Mouse (Mus musculus): Measurements from ENCODE around the gene Gm4881. TPM values are rescaled to one million over a fixed set of nuclear protein-coding genes. Genes with fewer than 3 reads are reported as not detected.

Gene Gm4881
- polyA plus RNA-seq, 1 experiment = not detected

DNA sequence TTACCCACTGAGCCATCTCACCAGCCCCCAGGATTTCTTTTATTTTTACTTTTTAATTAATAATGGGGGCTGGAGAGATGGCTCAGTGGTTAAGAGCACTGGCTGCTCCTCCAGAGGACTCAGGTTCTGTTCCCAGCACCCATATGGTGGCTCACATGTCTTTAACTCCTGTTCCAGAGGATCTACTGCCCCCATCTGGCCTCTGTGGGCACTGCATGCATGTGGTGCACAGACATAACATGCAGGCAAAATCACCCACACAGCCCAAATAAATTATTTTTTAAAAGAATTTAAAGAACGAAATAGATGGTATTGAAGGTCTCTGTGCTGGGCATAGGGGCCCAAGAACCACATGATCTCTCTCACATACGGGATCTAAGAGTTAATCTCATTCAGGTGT lies 40.0 kb upstream of the Gm4881 start:
- Histone ChIP-seq H3K27me3 (ENCODE audit: control insufficient read depth, insufficient read depth, insufficient read length) (peaks cover 10% of the 10 kb centered on the region), H3K36me3 (ENCODE audit: control insufficient read depth, insufficient read depth) (no peaks in the 10 kb centered on the region)
- TF ChIP-seq MYOG (IDR thresholded peaks at IDR 0.05; ENCODE audit: control insufficient read depth, extremely low read depth, insufficient read length) (no peak), USF1 (IDR thresholded peaks at IDR 0.05; ENCODE audit: low read depth) (no peak), MAX (IDR thresholded peaks at IDR 0.05) (no peak), CTCF (IDR thresholded peaks at IDR 0.05; ENCODE audit: control insufficient read depth, insufficient read depth, insufficient read length) (no peak), MYOD1 (IDR thresholded peaks at IDR 0.05; ENCODE audit: control insufficient read depth, insufficient read length, low read depth) (no peak), CEBPB (IDR thresholded peaks at IDR 0.05; ENCODE audit: low read depth) (no peak), FOSL1 (IDR thresholded peaks at IDR 0.05; ENCODE audit: insufficient read depth, low read length, poor library complexity, severe bottlenecking) (no peak)

DNA sequence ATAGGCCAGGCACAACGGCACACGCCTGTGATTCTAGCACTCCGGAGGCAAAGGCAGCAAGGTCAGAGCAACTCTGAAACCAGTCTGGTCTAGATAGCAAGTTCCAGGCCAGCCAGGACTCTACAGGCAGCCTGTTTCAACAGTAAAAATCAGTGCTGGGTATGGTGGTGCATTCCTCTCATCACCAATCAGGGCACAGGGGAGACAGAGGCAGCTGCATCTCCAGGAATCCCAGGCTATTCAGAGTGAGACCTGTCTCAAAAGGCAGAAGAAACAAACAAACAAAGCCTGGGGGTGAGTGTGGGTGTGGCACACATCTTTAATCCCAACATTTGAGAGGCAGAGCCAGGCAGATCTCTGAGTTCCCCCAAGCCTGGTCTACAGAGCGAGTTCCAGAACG lies 39.1 kb upstream of the Gm4881 start:
- no peak overlapping the region for H3ac ChIP-seq (ENCODE audit: control insufficient read depth, insufficient read length, low read depth)
- no peaks in the 10 kb centered on the region for H3K79me3 ChIP-seq (ENCODE audit: low read depth)
- H3K4me3 ChIP-seq (ENCODE audit: insufficient read depth, poor library complexity, severe bottlenecking) = no peak overlapping the region
- H3K27me3 ChIP-seq (ENCODE audit: control insufficient read depth, insufficient read depth, insufficient read length) = peaks cover 19% of the 10 kb centered on the region
- H3K79me2 ChIP-seq (ENCODE audit: control insufficient read depth, insufficient read depth) = no peaks in the 10 kb centered on the region
- no peaks in the 10 kb centered on the region for H3K36me3 ChIP-seq (ENCODE audit: control insufficient read depth, insufficient read depth)
- TF ChIP-seq MAX (IDR thresholded peaks at IDR 0.05) = no peak
- TF ChIP-seq USF1 (IDR thresholded peaks at IDR 0.05; ENCODE audit: low read depth) = no peak
- no peak for TF ChIP-seq CEBPB (IDR thresholded peaks at IDR 0.05; ENCODE audit: low read depth)
- no peak for TF ChIP-seq MYOD1 (IDR thresholded peaks at IDR 0.05; ENCODE audit: control insufficient read depth, insufficient read length, low read depth)
- TF ChIP-seq FOSL1 (IDR thresholded peaks at IDR 0.05; ENCODE audit: insufficient read depth, low read length, poor library complexity, severe bottlenecking) = no peak
- TF ChIP-seq CTCF (IDR thresholded peaks at IDR 0.05; ENCODE audit: control insufficient read depth, insufficient read depth, insufficient read length) = no peak
- TF ChIP-seq MYOG (IDR thresholded peaks at IDR 0.05; ENCODE audit: control insufficient read depth, extremely low read depth, insufficient read length) = no peak

More for the DNA sequence above, 40.0 kb upstream of the Gm4881 start:
- Histone ChIP-seq H3ac (ENCODE audit: control insufficient read depth, insufficient read length, low read depth) (no peak overlapping the region), H3K4me3 (ENCODE audit: insufficient read depth, poor library complexity, severe bottlenecking) (no peak overlapping the region), H3K79me2 (ENCODE audit: control insufficient read depth, insufficient read depth) (no peaks in the 10 kb centered on the region), H3K79me3 (ENCODE audit: low read depth) (no peaks in the 10 kb centered on the region)

DNA sequence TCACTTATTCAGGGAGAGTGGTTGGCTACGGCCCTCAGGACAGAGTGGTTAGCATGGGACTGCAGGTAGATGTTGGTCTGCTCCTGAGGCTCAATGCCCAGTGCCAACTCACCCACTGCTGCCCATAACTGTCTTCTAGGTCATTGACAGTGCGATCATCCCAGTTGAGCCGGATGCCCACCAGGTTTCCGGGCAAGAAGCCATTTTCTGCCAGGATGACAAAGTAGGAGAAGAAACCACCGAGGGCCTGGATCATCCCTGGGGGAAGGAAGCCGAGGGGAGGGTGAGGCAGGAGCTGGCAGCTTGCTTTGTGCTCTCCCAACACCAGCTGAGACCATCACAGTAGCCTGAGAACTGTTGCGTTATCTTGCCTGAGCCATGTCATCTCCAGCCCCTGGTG lies 36.1 kb upstream of the Gm4881 start:
- TF ChIP-seq MYOG (IDR thresholded peaks at IDR 0.05; ENCODE audit: control insufficient read depth, extremely low read depth, insufficient read length) (no peak), MYOD1 (IDR thresholded peaks at IDR 0.05; ENCODE audit: control insufficient read depth, insufficient read length, low read depth) (no peak), FOSL1 (IDR thresholded peaks at IDR 0.05; ENCODE audit: insufficient read depth, low read length, poor library complexity, severe bottlenecking) (no peak), CEBPB (IDR thresholded peaks at IDR 0.05; ENCODE audit: low read depth) (no peak), USF1 (IDR thresholded peaks at IDR 0.05; ENCODE audit: low read depth) (no peak), MAX (IDR thresholded peaks at IDR 0.05) (no peak), CTCF (IDR thresholded peaks at IDR 0.05; ENCODE audit: control insufficient read depth, insufficient read depth, insufficient read length) (no peak)
- no peaks in the 10 kb centered on the region for H3K79me2 ChIP-seq (ENCODE audit: control insufficient read depth, insufficient read depth)
- H3K27me3 ChIP-seq (ENCODE audit: control insufficient read depth, insufficient read depth, insufficient read length) = peaks cover 20% of the 10 kb centered on the region
- H3ac ChIP-seq (ENCODE audit: control insufficient read depth, insufficient read length, low read depth) = no peak overlapping the region
- no peak overlapping the region for H3K4me3 ChIP-seq (ENCODE audit: insufficient read depth, poor library complexity, severe bottlenecking)
- H3K79me3 ChIP-seq (ENCODE audit: low read depth) = no peaks in the 10 kb centered on the region
- H3K36me3 ChIP-seq (ENCODE audit: control insufficient read depth, insufficient read depth) = no peaks in the 10 kb centered on the region

DNA sequence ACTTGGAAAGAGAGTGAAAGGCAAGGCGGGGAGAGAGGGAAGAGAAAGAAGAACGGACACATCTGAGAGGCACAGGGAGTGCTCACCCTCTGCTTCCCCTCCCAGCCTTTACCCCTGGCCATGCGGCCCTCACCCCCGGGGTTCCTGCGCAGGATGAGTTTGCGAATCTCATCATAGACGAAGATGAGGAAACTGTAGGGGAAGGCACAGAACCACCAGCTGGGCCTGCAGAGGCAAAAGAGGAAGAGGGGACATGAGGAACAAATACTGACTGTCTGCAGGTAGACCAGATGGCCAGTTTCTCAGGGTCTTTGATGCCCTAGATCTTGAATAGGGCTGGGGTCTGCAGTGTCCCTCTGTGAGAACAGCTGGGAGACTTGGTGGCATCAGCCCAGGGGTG lies 34.5 kb upstream of the Gm4881 start:
- H3K4me3 ChIP-seq (ENCODE audit: insufficient read depth, poor library complexity, severe bottlenecking) = no peak overlapping the region
- H3K36me3 ChIP-seq (ENCODE audit: control insufficient read depth, insufficient read depth) = no peaks in the 10 kb centered on the region
- TF ChIP-seq MYOD1 (IDR thresholded peaks at IDR 0.05; ENCODE audit: control insufficient read depth, insufficient read length, low read depth) (no peak), CTCF (IDR thresholded peaks at IDR 0.05; ENCODE audit: control insufficient read depth, insufficient read depth, insufficient read length) (no peak), USF1 (IDR thresholded peaks at IDR 0.05; ENCODE audit: low read depth) (no peak)
- H3ac ChIP-seq (ENCODE audit: control insufficient read depth, insufficient read length, low read depth) = no peak overlapping the region
- peaks cover 20% of the 10 kb centered on the region for H3K27me3 ChIP-seq (ENCODE audit: control insufficient read depth, insufficient read depth, insufficient read length)
- no peaks in the 10 kb centered on the region for H3K79me2 ChIP-seq (ENCODE audit: control insufficient read depth, insufficient read depth)
- no peaks in the 10 kb centered on the region for H3K79me3 ChIP-seq (ENCODE audit: low read depth)

DNA sequence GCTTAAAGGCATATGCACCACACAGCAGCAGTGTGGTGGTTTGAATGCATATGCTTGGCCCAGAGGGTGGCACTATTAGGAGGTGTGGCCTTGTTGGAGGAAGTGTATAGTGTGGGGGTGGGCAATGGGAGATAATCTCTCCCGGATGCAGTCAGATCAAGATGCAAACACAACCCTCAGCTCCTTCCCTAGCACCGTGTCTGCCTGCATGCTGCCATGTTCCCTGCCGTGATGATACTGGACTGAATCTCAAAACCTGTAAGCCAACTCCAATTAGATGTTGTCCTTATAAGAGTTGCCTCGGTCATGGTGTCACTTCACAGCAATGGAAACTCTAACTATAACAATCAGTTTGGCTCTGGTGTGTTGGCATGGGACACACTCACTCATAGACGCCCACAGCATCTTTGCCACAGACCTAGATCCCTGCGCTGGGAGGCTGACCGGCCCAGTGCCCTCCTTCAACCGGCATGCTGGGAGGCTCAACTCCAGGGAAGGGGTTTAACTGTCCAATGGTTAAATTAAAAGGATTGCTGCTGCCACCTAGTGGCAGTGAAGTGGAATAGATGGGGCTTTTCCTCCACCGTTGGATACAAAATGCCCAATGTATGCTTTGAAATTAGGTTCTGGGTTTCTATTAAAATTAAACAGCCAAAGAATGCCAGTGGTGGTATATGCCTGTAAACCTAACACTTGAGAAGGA lies 30.8 kb upstream of the Gm4881 start:
- Histone ChIP-seq H3K79me2 (ENCODE audit: control insufficient read depth, insufficient read depth) (no peaks in the 10 kb centered on the region), H3K27me3 (ENCODE audit: control insufficient read depth, insufficient read depth, insufficient read length) (peaks cover 14% of the 10 kb centered on the region), H3K79me3 (ENCODE audit: low read depth) (no peaks in the 10 kb centered on the region), H3ac (ENCODE audit: control insufficient read depth, insufficient read length, low read depth) (no peak overlapping the region), H3K36me3 (ENCODE audit: control insufficient read depth, insufficient read depth) (no peaks in the 10 kb centered on the region), H3K4me3 (ENCODE audit: insufficient read depth, poor library complexity, severe bottlenecking) (no peak overlapping the region)
- TF ChIP-seq FOSL1 (IDR thresholded peaks at IDR 0.05; ENCODE audit: insufficient read depth, low read length, poor library complexity, severe bottlenecking) = no peak
- no peak for TF ChIP-seq CEBPB (IDR thresholded peaks at IDR 0.05; ENCODE audit: low read depth)
- no peak for TF ChIP-seq MYOG (IDR thresholded peaks at IDR 0.05; ENCODE audit: control insufficient read depth, extremely low read depth, insufficient read length)
- no peak for TF ChIP-seq CTCF (IDR thresholded peaks at IDR 0.05; ENCODE audit: control insufficient read depth, insufficient read depth, insufficient read length)
- no peak for TF ChIP-seq MYOD1 (IDR thresholded peaks at IDR 0.05; ENCODE audit: control insufficient read depth, insufficient read length, low read depth)
- no peak for TF ChIP-seq USF1 (IDR thresholded peaks at IDR 0.05; ENCODE audit: low read depth)
- TF ChIP-seq MAX (IDR thresholded peaks at IDR 0.05) = no peak

DNA sequence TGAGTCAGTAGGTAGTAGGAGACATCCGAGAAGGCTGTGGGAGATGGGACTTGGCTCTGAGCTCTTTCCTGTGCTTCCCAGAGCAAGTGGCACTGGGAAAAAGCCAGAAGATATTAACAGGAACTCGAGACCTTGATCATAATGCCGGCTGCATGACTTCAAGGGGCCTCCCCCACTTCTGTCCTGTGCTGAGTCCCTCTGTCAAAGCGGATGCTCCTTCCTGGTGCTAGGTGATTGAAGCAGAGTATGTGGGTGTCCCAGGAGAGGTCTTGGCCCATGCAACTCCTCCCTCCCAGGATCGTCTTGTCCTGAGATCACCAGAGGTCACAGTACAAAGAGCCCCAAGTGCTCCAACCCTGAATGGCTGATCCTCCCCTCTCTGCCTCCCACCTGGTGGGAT lies 29.6 kb upstream of the Gm4881 start:
- Histone ChIP-seq H3K79me2 (ENCODE audit: control insufficient read depth, insufficient read depth) (no peaks in the 10 kb centered on the region), H3K27me3 (ENCODE audit: control insufficient read depth, insufficient read depth, insufficient read length) (peaks cover 6% of the 10 kb centered on the region), H3K36me3 (ENCODE audit: control insufficient read depth, insufficient read depth) (peaks cover 3% of the 10 kb centered on the region), H3ac (ENCODE audit: control insufficient read depth, insufficient read length, low read depth) (no peak overlapping the region), H3K79me3 (ENCODE audit: low read depth) (no peaks in the 10 kb centered on the region), H3K4me3 (ENCODE audit: insufficient read depth, poor library complexity, severe bottlenecking) (no peak overlapping the region)
- TF ChIP-seq MAX (IDR thresholded peaks at IDR 0.05) = no peak
- TF ChIP-seq USF1 (IDR thresholded peaks at IDR 0.05; ENCODE audit: low read depth) = no peak
- no peak for TF ChIP-seq CTCF (IDR thresholded peaks at IDR 0.05; ENCODE audit: control insufficient read depth, insufficient read depth, insufficient read length)
